Mouse (Mus musculus): ENCODE measurements around the gene Clmn. TPM values are rescaled to one million over a fixed set of nuclear protein-coding genes. Genes with fewer than 3 reads are reported as not detected.
A peak's percentile ranks its signal among the peaks of the same experiment; 100 is the strongest.
"Not testable (repeated sequence)": the region's sequence is repeated elsewhere in the genome, so short reads cannot be mapped to it uniquely, and the experiment has no call there.

Gene Clmn
- total RNA-seq, 2 experiments from 2014 or later: 1.5 to 1.8 TPM

DNA sequence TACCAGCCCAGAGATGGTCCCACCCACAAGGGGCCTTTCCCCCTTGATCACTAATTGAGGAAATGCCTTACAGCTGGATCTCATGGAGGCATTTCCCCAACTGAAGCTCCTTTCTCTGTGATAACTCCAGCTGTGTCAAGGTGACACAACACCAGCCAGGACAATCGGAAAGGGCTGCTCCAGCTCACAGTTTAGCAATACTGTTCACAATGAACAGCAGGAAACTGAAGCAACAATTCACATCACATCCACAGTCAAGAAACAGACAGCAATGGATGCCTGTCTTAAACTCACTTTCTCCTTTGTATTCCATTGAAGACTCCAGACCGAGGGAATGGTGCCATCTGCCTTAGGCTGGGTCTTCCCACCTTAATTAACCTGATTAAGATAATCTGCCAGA is 138.4 kb downstream of the Clmn start:
- intact Hi-C loops (cut with DNase I); DNase-seq: not testable (repeated sequence)

GRCm38 (mm10) chr12:104722056-104722455 is 142.8 kb downstream of the Clmn start:
- no peak for DNase-seq
- intact Hi-C loops (cut with DNase I): no loop called here

DNA sequence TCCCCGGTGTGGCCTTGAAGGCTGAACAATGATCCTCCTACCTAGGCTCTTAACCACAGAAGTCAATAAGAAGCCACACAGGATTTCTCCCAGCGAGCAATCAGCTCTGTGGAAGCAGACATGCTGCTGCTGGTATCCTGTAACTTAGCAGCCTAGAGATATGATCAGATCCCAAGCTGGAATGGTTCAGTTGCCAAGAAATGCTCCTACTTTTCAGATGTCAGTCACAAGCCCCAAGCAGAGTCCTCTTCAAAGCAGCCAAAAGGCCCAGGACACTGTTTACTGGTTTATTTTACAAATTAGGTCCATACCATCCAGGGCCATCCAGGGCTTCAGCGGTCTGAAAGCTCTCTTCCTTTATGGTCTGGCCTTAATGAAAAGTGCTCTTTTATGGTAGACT is 143.9 kb downstream of the Clmn start:
- no peak for DNase-seq
- intact Hi-C loops (cut with DNase I): no loop called here

GRCm38 (mm10) chr12:104718956-104719355 is 145.9 kb downstream of the Clmn start:
- intact Hi-C loops (cut with DNase I): no loop called here
- peak; percentile 35 to 46 for DNase-seq

DNA sequence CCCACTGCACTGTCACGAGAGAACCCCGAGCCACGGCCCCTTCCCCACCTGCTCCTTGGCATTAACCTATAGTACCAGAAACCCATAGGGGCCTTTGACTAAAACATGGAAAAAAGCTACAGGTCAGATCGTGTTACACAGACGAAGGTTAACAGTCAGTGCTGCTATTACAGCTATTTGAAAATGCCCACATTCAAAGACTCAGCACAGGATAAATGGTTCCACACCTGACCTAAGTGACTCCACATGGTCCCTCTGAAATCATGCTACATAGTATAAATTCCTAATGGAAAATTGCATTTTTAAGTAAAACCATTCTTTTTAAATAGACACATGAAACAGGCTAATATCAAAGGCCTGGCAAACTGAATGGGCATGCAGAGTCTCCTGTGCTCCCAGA is 148.5 kb downstream of the Clmn start:
- no peak for DNase-seq
- intact Hi-C loops (cut with DNase I): no loop called here

GRCm38 (mm10) chr12:104715453-104715852 is 149.4 kb downstream of the Clmn start:
- intact Hi-C loops (cut with DNase I): no loop called here
- DNase-seq: no peak

Other genes with a start within 250 kb of the Clmn start
- 10 to 100 TPM; 44.0 to 44.3 TPM for gene Dicer1, start 113.1 kb downstream of the Clmn start, total RNA-seq (2021)
- gene Syne3, start 144.7 kb upstream of the Clmn start, total RNA-seq (2021): 1 to 10 TPM; 6.1 to 6.4 TPM
- gene Glrx5, start 167.6 kb upstream of the Clmn start, total RNA-seq (2021): 10 to 100 TPM; 84.5 to 86.0 TPM

All from heart, postnatal 10 days (tissue).